Mouse (Mus musculus): ENCODE results near the gene Itpripl1. TPM values are rescaled to one million over a fixed set of nuclear protein-coding genes. Genes with fewer than 3 reads are reported as not detected.
"Not testable (repeated sequence)": the region's sequence is repeated elsewhere in the genome, so short reads cannot be mapped to it uniquely, and the experiment has no call there.

The Itpripl1 gene
- polyA plus RNA-seq, 1 experiment from 2014 or later = 11.2 TPM

DNA sequence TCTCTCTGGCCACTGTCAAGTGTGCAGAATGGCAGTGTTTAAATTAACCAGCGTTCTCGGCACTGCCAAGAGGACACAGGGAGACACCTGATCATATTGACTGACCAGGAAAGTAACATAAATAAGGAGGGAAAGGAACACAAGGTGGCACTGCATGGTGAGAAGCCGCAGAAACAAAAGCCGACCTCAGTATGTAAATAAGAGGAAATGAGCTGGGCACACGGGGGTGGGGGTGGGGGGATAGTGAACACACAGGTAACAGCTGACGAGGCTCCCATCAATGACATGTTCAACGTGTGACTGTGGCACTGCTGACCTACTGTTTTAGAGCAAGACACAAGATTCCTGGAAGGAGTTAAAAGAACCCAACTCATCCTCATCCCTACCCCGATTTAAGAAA, 11.9 kb downstream of the Itpripl1 start:
- Histone ChIP-seq H3K27me3 (ENCODE audit: control insufficient read depth, insufficient read depth, low read length) (no peaks in the 10 kb centered on the region), H3K9ac (ENCODE audit: low read depth, low read length) (no peak overlapping the region), H3K9me3 (replicated peaks; ENCODE audit: control insufficient read depth, low read length) (no peaks in the 10 kb centered on the region), H3K4me3 (ENCODE audit: low read depth, low read length) (no peak overlapping the region), H3K27ac (ENCODE audit: low read depth, low read length) (no peak overlapping the region), H3K4me2 (no peak overlapping the region), H3K4me1 (ENCODE audit: control insufficient read depth, insufficient read depth, low read length) (peaks cover 17% of the 10 kb centered on the region), H3K36me3 (ENCODE audit: control insufficient read depth, insufficient read depth, low read length) (peaks cover 2% of the 10 kb centered on the region; the same call in 1 of the 2 replicates)
- ATAC-seq (replicated peaks; ENCODE audit: insufficient number of reproducible peaks, low FRiP score, low TSS enrichment) = no peak
- WGBS (ENCODE audit: insufficient replicate concordance) = 71% methylated on average over 8 of the region's 8 CpGs

DNA sequence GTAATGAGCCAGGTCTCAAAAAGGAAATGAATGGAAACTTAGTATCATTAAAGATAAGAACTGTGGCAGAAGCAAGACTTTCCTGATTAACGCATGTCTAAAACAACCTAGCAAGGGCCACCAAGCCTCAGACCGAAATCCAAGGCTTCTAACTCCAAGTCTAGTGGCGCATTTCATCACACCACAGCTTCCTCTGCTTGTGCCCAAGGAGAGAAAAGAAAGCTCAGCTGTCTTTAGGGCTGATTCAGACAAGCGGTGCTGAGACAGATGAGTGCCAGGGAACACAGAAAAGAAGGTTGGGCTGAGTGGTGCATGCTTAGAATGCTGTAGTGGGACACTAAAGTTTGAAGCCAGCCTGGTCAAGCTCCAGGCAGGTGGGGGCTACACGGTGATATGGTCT, 14.3 kb downstream of the Itpripl1 start:
- ATAC-seq (replicated peaks; ENCODE audit: insufficient number of reproducible peaks, low FRiP score, low TSS enrichment) = no peak
- peaks cover 17% of the 10 kb centered on the region for H3K4me1 ChIP-seq (ENCODE audit: control insufficient read depth, insufficient read depth, low read length)
- peaks cover 12% of the 10 kb centered on the region for H3K36me3 ChIP-seq (ENCODE audit: control insufficient read depth, insufficient read depth, low read length)
- 68% methylated on average over 5 of the region's 5 CpGs for WGBS (ENCODE audit: insufficient replicate concordance)
- no peak overlapping the region for H3K9ac ChIP-seq (ENCODE audit: low read depth, low read length)
- H3K9me3 ChIP-seq (replicated peaks; ENCODE audit: control insufficient read depth, low read length) = no peaks in the 10 kb centered on the region
- H3K4me3 ChIP-seq (ENCODE audit: low read depth, low read length) = no peak overlapping the region
- H3K27ac ChIP-seq (ENCODE audit: low read depth, low read length) = no peak overlapping the region
- no peak overlapping the region for H3K4me2 ChIP-seq
- no peaks in the 10 kb centered on the region for H3K27me3 ChIP-seq (ENCODE audit: control insufficient read depth, insufficient read depth, low read length)

DNA sequence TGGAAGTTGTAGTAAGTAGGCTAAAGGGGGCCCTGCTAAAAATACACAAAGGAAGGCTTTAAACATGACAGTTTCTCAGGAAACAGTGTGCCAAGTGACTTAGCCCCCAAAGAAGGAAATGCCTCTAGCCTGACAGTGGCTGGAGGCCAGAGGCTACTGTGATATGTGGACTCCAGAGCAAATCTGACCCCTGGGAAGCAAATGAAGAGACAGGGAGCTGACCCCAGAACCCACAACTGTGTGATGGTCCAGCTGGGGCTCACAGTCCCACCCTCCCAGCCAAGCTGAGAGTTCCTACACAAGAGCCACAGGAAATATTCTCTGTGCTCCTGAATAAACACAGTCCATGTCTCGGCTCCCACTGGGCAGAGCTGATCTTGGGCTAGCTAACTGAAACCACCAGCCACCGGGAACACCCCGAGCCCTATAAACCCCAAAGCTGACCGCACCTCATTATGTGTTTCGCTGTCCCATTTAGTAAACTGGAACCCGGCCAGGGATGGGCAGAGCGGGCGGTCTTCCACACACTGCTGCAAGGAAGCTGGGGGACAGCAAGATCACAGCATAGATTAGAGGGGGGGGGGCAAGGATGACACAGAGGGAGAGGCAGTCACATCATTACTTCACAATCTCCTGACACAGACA, 21.5 kb downstream of the Itpripl1 start:
- H3K9me3 ChIP-seq (replicated peaks; ENCODE audit: control insufficient read depth, low read length) = no peaks in the 10 kb centered on the region
- H3K4me2 ChIP-seq = no peak overlapping the region
- H3K4me3 ChIP-seq (ENCODE audit: low read depth, low read length) = no peak overlapping the region
- peaks cover 39% of the 10 kb centered on the region for H3K36me3 ChIP-seq (ENCODE audit: control insufficient read depth, insufficient read depth, low read length)
- no peak overlapping the region for H3K9ac ChIP-seq (ENCODE audit: low read depth, low read length)
- H3K27me3 ChIP-seq (ENCODE audit: control insufficient read depth, insufficient read depth, low read length) = no peaks in the 10 kb centered on the region
- 88% methylated on average over 8 of the region's 8 CpGs for whole genome bisulfite sequencing (ENCODE audit: insufficient replicate concordance)
- no peaks in the 10 kb centered on the region for H3K4me1 ChIP-seq (ENCODE audit: control insufficient read depth, insufficient read depth, low read length)
- H3K27ac ChIP-seq (ENCODE audit: low read depth, low read length) = no peak overlapping the region
- no peak; the same call in 1 of the 2 replicates for ATAC-seq (replicated peaks; ENCODE audit: insufficient number of reproducible peaks, low FRiP score, low TSS enrichment)

DNA sequence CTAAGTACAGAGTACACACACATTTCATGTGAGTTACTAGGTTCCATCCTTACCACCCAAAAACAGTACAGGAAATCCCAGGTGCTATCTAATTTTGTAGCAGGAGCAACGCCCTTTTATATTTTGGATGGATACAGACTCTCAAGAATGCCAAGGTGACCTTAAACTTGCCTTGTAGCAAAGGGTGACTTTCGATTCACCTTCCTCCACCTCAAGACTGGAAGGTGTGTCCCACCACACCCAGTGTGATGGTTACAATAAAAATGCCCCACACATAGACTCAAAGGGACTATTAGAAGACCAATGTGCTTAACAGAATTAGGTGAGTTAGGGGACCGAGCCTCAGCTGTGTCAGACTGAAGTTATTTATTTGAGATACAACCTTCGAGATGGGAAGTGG, 34.3 kb downstream of the Itpripl1 start:
- H3K4me1 ChIP-seq (ENCODE audit: control insufficient read depth, insufficient read depth, low read length) = no peaks in the 10 kb centered on the region
- no peak overlapping the region for H3K9ac ChIP-seq (ENCODE audit: low read depth, low read length)
- H3K4me2 ChIP-seq = no peak overlapping the region
- 95% methylated on average over 4 of the region's 4 CpGs for WGBS (ENCODE audit: insufficient replicate concordance)
- H3K27me3 ChIP-seq (ENCODE audit: control insufficient read depth, insufficient read depth, low read length) = no peaks in the 10 kb centered on the region
- no peak for ATAC-seq (replicated peaks; ENCODE audit: insufficient number of reproducible peaks, low FRiP score, low TSS enrichment)
- no peak overlapping the region for H3K4me3 ChIP-seq (ENCODE audit: low read depth, low read length)
- no peaks in the 10 kb centered on the region for H3K9me3 ChIP-seq (replicated peaks; ENCODE audit: control insufficient read depth, low read length)
- peaks cover 57% of the 10 kb centered on the region for H3K36me3 ChIP-seq (ENCODE audit: control insufficient read depth, insufficient read depth, low read length)
- no peak overlapping the region for H3K27ac ChIP-seq (ENCODE audit: low read depth, low read length)

DNA sequence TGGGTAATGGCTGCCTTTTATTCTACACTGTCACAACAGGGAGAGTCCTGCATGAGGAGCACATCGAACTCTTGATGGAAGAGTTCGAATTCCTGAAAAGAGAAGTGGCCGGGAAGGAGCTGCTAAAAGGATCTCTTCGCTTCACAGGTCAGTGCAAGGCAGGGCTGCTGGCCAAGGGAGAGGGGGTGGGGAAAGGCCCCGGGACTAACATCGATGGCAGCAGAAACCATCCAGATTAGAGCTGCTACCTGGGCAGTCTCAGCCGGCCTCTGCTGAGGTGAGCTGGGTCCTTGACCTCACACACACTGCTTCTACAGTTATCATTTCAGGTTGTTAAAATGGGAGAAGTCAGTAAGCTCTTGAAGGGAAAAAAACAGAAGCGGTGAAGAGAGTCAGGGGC, 51.2 kb downstream of the Itpripl1 start:
- H3K4me1 ChIP-seq (ENCODE audit: control insufficient read depth, insufficient read depth, low read length) = no peaks in the 10 kb centered on the region
- no peak for ATAC-seq (replicated peaks; ENCODE audit: insufficient number of reproducible peaks, low FRiP score, low TSS enrichment)
- no peak overlapping the region for H3K4me2 ChIP-seq
- no peak overlapping the region for H3K4me3 ChIP-seq (ENCODE audit: low read depth, low read length)
- no peak overlapping the region for H3K9ac ChIP-seq (ENCODE audit: low read depth, low read length)
- peaks cover under 1% of the 10 kb centered on the region; the same call in 1 of the 2 replicates for H3K36me3 ChIP-seq (ENCODE audit: control insufficient read depth, insufficient read depth, low read length)
- H3K9me3 ChIP-seq (replicated peaks; ENCODE audit: control insufficient read depth, low read length) = no peaks in the 10 kb centered on the region
- 52% methylated on average over 8 of the region's 8 CpGs for WGBS (ENCODE audit: insufficient replicate concordance)
- H3K27me3 ChIP-seq (ENCODE audit: control insufficient read depth, insufficient read depth, low read length) = no peaks in the 10 kb centered on the region
- H3K27ac ChIP-seq (ENCODE audit: low read depth, low read length) = no peak overlapping the region

DNA sequence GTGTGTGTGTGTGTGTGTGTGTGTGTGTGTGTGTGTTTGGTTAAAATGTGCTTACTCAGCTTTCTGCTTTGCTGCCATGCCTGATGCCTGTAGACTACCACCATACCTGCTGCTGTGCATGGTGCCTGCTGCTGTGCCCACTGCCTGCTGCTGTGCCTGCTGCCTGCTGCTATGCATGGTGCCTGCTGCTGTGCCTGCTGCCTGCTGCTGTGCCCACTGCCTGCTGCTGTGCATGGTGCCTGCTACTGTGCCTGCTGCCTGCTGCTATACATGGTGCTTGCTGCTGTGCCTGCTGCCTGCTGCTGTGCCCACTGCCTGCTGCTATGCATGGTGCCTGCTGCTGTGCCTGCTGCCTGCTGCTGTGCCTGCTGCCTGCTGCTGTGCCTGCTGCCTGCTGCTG, 53.1 kb downstream of the Itpripl1 start:
- not testable (repeated sequence) for ATAC-seq (replicated peaks; ENCODE audit: insufficient number of reproducible peaks, low FRiP score, low TSS enrichment)

More for the DNA sequence above, 53.1 kb downstream of the Itpripl1 start:
- not testable (repeated sequence) for H3K36me3 ChIP-seq (ENCODE audit: control insufficient read depth, insufficient read depth, low read length); H3K4me1 ChIP-seq (ENCODE audit: control insufficient read depth, insufficient read depth, low read length); H3K27ac ChIP-seq (ENCODE audit: low read depth, low read length); H3K4me3 ChIP-seq (ENCODE audit: low read depth, low read length); H3K4me2 ChIP-seq; H3K9ac ChIP-seq (ENCODE audit: low read depth, low read length); H3K27me3 ChIP-seq (ENCODE audit: control insufficient read depth, insufficient read depth, low read length); H3K9me3 ChIP-seq (replicated peaks; ENCODE audit: control insufficient read depth, low read length)

Other genes starting within 250 kb of the Itpripl1 start
- gene Sppl2a, start 210.2 kb downstream of the Itpripl1 start, polyA plus RNA-seq (2014; fragmentation: Nextera tagmentation; extraction: Ambion mirVana) = 32.1 and 36.4 TPM in 2 replicates
- gene Ap4e1, start 134.7 kb downstream of the Itpripl1 start, polyA plus RNA-seq (2014; fragmentation: Nextera tagmentation; extraction: Ambion mirVana) = 7.9 and 9.3 TPM in 2 replicates
- 41.5 and 43.4 TPM in 2 replicates for gene Blvra, start 72.8 kb downstream of the Itpripl1 start, polyA plus RNA-seq (2014; fragmentation: Nextera tagmentation; extraction: Ambion mirVana)
- 62.6 and 65.2 TPM in 2 replicates for gene Ncaph, start 9.5 kb downstream of the Itpripl1 start, polyA plus RNA-seq (2014; fragmentation: Nextera tagmentation; extraction: Ambion mirVana)
- gene 1810024B03Rik, start 64.8 kb upstream of the Itpripl1 start, polyA plus RNA-seq (2014; fragmentation: Nextera tagmentation; extraction: Ambion mirVana) = 1.5 and 1.8 TPM in 2 replicates
- 50.5 and 52.9 TPM in 2 replicates for gene Snrnp200, start 64.9 kb upstream of the Itpripl1 start, polyA plus RNA-seq (2014; fragmentation: Nextera tagmentation; extraction: Ambion mirVana)
- gene Ciao1, start 104.4 kb upstream of the Itpripl1 start, polyA plus RNA-seq (2014; fragmentation: Nextera tagmentation; extraction: Ambion mirVana) = 52.8 and 53.7 TPM in 2 replicates
- 13.7 and 18.6 TPM in 2 replicates for gene Tmem127, start 104.5 kb upstream of the Itpripl1 start, polyA plus RNA-seq (2014; fragmentation: Nextera tagmentation; extraction: Ambion mirVana)
- 101 and 103 TPM in 2 replicates for gene Stard7, start 126.8 kb upstream of the Itpripl1 start, polyA plus RNA-seq (2014; fragmentation: Nextera tagmentation; extraction: Ambion mirVana)
- 17.4 and 18.3 TPM in 2 replicates for gene Dusp2, start 192.7 kb upstream of the Itpripl1 start, polyA plus RNA-seq (2014; fragmentation: Nextera tagmentation; extraction: Ambion mirVana)
- not detected in 2 replicates for gene Astl, start 195.2 kb upstream of the Itpripl1 start, polyA plus RNA-seq (2014; fragmentation: Nextera tagmentation; extraction: Ambion mirVana)
- gene Adra2b, start 219.8 kb upstream of the Itpripl1 start, polyA plus RNA-seq (2014; fragmentation: Nextera tagmentation; extraction: Ambion mirVana) = 10.2 and 12.0 TPM in 2 replicates